Mouse (Mus musculus) hindbrain, postnatal 0 days (tissue): Measurements from ENCODE around the gene Grap2. TPM values are rescaled to one million over a fixed set of nuclear protein-coding genes. Genes with fewer than 3 reads are reported as not detected.

Experiments used
- ATAC-seq: fragments of 200-750 bp; cut with Nextera tagmentation; 2 replicates; pipeline ENCODE4 v1.8.0; 2017; ENCODE audit warnings: mild to moderate bottlenecking, moderate TSS enrichment, moderate library complexity
- DNase-seq: peaks from one replicate; pipeline ENCODE4 v3.0.0-alpha.2; 2015; ENCODE audit warnings: low spot score
- H3K27ac ChIP-seq: fragments of 300-500 bp; sonication (generic); 2 replicates; pipeline ENCODE4 v1.5.1; 2014; ENCODE audit warnings: mild to moderate bottlenecking
- H3K27me3 ChIP-seq: fragments of 300-500 bp; sonication (generic); 2 replicates; pipeline ENCODE4 v1.6.1; 2014; ENCODE audit warnings: low read length, mixed read lengths; ENCODE audit not compliant: insufficient read depth
- H3K36me3 ChIP-seq: fragments of 300-500 bp; sonication (generic); 2 replicates; pipeline ENCODE4 v1.6.1; 2014; ENCODE audit warnings: low read length, mixed read lengths; ENCODE audit not compliant: insufficient read depth
- H3K4me1 ChIP-seq: fragments of 300-500 bp; sonication (generic); 2 replicates; pipeline ENCODE4 v1.6.1; 2014; ENCODE audit warnings: antibody characterized with exemption, low read length, mixed read lengths; ENCODE audit not compliant: insufficient read depth
- H3K4me2 ChIP-seq: fragments of 300-500 bp; sonication (generic); 2 replicates; pipeline ENCODE4 v1.6.1; 2014; ENCODE audit warnings: low read depth, mild to moderate bottlenecking, low read length, moderate library complexity, mixed read lengths
- H3K4me3 ChIP-seq: fragments of 300-500 bp; sonication (generic); 2 replicates; pipeline ENCODE4 v1.5.1; 2014; ENCODE audit warnings: low read length
- H3K9ac ChIP-seq: fragments of 300-500 bp; sonication (generic); replicated peaks from 2 replicates; pipeline ENCODE4 v1.6.1; 2014; ENCODE audit warnings: mild to moderate bottlenecking, low read length, moderate library complexity, mixed read lengths
- H3K9me3 ChIP-seq: fragments of 300-500 bp; sonication (generic); 2 replicates; pipeline ENCODE4 v1.6.1; 2016; ENCODE audit warnings: low read length, mixed read lengths
- CTCF ChIP-seq: IDR thresholded peaks from 2 replicates; pipeline ENCODE4 v1.5.1; 2016; ENCODE audit warnings: antibody characterized with exemption, control low read depth, low read depth
- WGBS: fragments of 180-500 bp; shearing (Covaris S2); extraction: QIAGEN DNeasy Blood & Tissue Kit; methylation state at CpG from one replicate; pipeline ENCODE4 v1.1.7; 2014; 5-methylcytosine and 5-hydroxymethylcytosine counted together
- polyA plus RNA-seq: library from polyadenylated mRNA; unstranded; fragments of >200 nt; fragmentation: Nextera tagmentation; extraction: Ambion mirVana; gene quantifications from 2 replicates; pipeline ENCODE4 v1.2.1, GENCODE M21; 2015
- total RNA-seq: library from RNA; depleted of rRNA; stranded (reverse); fragments of >200 nt; gene quantifications from 2 replicates; pipeline ENCODE4 v1.2.3, GENCODE M21; 2014

Grap2 gene
- total and polyA plus RNA-seq, 2 experiments from 2014 or later = 0.05 to 0.11 TPM

DNA sequence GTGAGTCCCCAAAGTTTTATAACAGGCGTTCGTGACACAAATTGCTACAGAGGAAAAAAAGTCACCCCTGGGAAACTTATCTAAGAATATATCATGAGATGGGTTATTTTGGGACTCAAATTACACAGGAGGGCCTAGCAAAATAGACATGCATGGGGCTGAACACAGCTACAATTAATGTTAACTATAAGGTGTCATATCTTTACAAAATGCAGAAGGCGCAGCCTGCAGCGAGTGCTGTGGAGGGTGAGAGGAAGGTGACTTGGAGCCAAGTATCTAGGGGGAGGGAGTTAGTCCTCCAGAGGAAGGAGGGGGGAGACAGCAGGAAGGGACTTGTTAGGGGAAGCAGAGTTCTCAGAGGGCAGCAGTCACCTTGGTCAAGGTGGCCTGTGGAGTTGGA lies 92.0 kb downstream of the Grap2 start:
- Histone ChIP-seq H3K9ac (no peak overlapping the region), H3K36me3 (no peaks in the 10 kb centered on the region), H3K9me3 (no peaks in the 10 kb centered on the region), H3K4me3 (no peak overlapping the region), H3K27ac (no peak overlapping the region), H3K4me2 (no peak overlapping the region), H3K27me3 (no peaks in the 10 kb centered on the region), H3K4me1 (no peaks in the 10 kb centered on the region)
- no peak for TF ChIP-seq CTCF
- 87% methylated on average over 4 of the region's 4 CpGs for WGBS
- DNase-seq = no peak
- no peak for ATAC-seq

GRCm38 (mm10) chr15:80671295-80672252 lies 99.2 kb downstream of the Grap2 start, which contains the start of gene Fam83f:
Gene Fam83f (plus strand): TSS chr15:80671847.
- H3K9ac ChIP-seq = peak within 1 kb of the TSS; percentile 33
- DNase-seq (no peak), ATAC-seq (0 out of 2 replicates have a peak, but pooled peaks have one; percentile 51)

GRCm38 (mm10) chr15:80672810-80673209 lies 100.4 kb downstream of the Grap2 start:
- H3K4me2 ChIP-seq = no peak overlapping the region
- H3K27me3 ChIP-seq = no peaks in the 10 kb centered on the region
- TF ChIP-seq CTCF = no peak
- no peak overlapping the region for H3K27ac ChIP-seq
- H3K4me3 ChIP-seq = no peak overlapping the region
- H3K4me1 ChIP-seq = peaks cover 6% of the 10 kb centered on the region; the same call in 1 of the 2 replicates
- H3K36me3 ChIP-seq = no peaks in the 10 kb centered on the region
- H3K9ac ChIP-seq = no peak overlapping the region
- no peaks in the 10 kb centered on the region for H3K9me3 ChIP-seq
- 63% methylated on average over 2 of the region's 2 CpGs for WGBS
- no peak for ATAC-seq
- DNase-seq = no peak

More at GRCm38 (mm10) chr15:80671295-80672252, 99.2 kb downstream of the Grap2 start, which contains the start of gene Fam83f:
- WGBS = 8% methylated on average over 84 of the region's 85 CpGs
- Histone ChIP-seq H3K27me3 (no peaks in the 10 kb centered on the region), H3K27ac (no peak within 1 kb of the TSS), H3K4me1 (peaks cover 6% of the 10 kb centered on the region; the same call in 1 of the 2 replicates), H3K4me3 (peak within 1 kb of the TSS; percentile 30), H3K36me3 (no peaks in the 10 kb centered on the region), H3K9me3 (no peaks in the 10 kb centered on the region), H3K4me2 (peak within 1 kb of the TSS; percentile 52)
- no peak for TF ChIP-seq CTCF

GRCm38 (mm10) chr15:80673337-80674095 lies 101.1 kb downstream of the Grap2 start:
- Histone ChIP-seq H3K9ac (no peak overlapping the region), H3K4me3 (no peak overlapping the region), H3K27ac (no peak overlapping the region), H3K27me3 (no peaks in the 10 kb centered on the region), H3K9me3 (no peaks in the 10 kb centered on the region), H3K4me1 (peaks cover 6% of the 10 kb centered on the region; the same call in 1 of the 2 replicates), H3K4me2 (no peak overlapping the region), H3K36me3 (no peaks in the 10 kb centered on the region)
- ATAC-seq = no peak
- no peak for TF ChIP-seq CTCF
- DNase-seq = no peak
- WGBS = 72% methylated on average over 4 of the region's 4 CpGs

DNA sequence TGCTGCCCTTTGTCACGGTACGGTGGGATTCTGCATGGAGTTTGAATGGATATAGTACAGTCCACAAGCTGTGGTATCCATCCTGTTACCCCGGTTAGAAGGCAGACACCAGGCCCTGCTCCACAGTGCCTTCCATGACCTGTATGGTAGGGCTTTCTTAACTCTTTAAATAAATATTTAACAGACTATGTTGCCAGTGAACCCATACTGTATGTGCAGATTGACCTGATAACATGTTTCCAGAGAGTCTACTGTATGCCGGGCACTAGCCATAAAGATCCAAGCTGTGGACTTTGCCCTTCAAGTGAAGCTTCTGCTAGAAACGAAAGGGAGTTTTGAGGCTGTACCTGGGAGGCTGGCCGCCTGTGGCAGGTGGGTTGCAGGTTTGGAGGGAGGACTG lies 102.3 kb downstream of the Grap2 start:
- H3K27me3 ChIP-seq = no peaks in the 10 kb centered on the region

GRCm38 (mm10) chr15:80679515-80680215 lies 107.3 kb downstream of the Grap2 start:
- 29% methylated on average over 8 of the region's 8 CpGs for WGBS
- Histone ChIP-seq H3K36me3 (no peaks in the 10 kb centered on the region), H3K4me2 (no peak overlapping the region), H3K27ac (peak overlapping the region; percentile 71), H3K4me3 (no peak overlapping the region), H3K9ac (no peak overlapping the region), H3K4me1 (peaks cover 26% of the 10 kb centered on the region), H3K27me3 (no peaks in the 10 kb centered on the region), H3K9me3 (no peaks in the 10 kb centered on the region)
- TF ChIP-seq CTCF = no peak
- ATAC-seq (peak; percentile 85), DNase-seq (peak; percentile 90)

More for the DNA sequence above, 102.3 kb downstream of the Grap2 start:
- Histone ChIP-seq H3K36me3 (no peaks in the 10 kb centered on the region), H3K4me3 (no peak overlapping the region), H3K9me3 (no peaks in the 10 kb centered on the region), H3K9ac (no peak overlapping the region), H3K4me1 (peaks cover 13% of the 10 kb centered on the region), H3K27ac (no peak overlapping the region), H3K4me2 (no peak overlapping the region)
- TF ChIP-seq CTCF = no peak
- ATAC-seq (no peak), DNase-seq (no peak)
- WGBS = 90% methylated on average over 6 of the region's 6 CpGs
